Mouse (Mus musculus) limb, embryonic 10.5 days (tissue): ENCODE results near the gene Zfp677. TPM values are rescaled to one million over a fixed set of nuclear protein-coding genes. Genes with fewer than 3 reads are reported as not detected.
"Not testable (repeated sequence)": the region's sequence is repeated elsewhere in the genome, so short reads cannot be mapped to it uniquely, and the experiment has no call there.

Experiments used
- DNase-seq: peaks from one replicate; pipeline ENCODE4 v3.0.0-alpha.2; 2017; ENCODE audit warnings: low spot score
- H3K27ac ChIP-seq: fragments of 300-500 bp; sonication (generic); 2 replicates; pipeline ENCODE4 v1.5.1; 2016; ENCODE audit warnings: mild to moderate bottlenecking
- H3K27me3 ChIP-seq: fragments of 300-500 bp; sonication (generic); 2 replicates; pipeline ENCODE4 v1.6.1; 2016; ENCODE audit warnings: low read depth, mild to moderate bottlenecking; ENCODE audit not compliant: poor library complexity, severe bottlenecking
- H3K36me3 ChIP-seq: fragments of 300-500 bp; sonication (generic); 2 replicates; pipeline ENCODE4 v1.6.1; 2016; ENCODE audit warnings: mild to moderate bottlenecking, moderate library complexity
- H3K4me1 ChIP-seq: fragments of 300-500 bp; sonication (generic); 2 replicates; pipeline ENCODE4 v1.6.1; 2016
- H3K4me3 ChIP-seq: fragments of 300-500 bp; sonication (generic); 2 replicates; pipeline ENCODE4 v1.5.1; 2016; ENCODE audit warnings: mild to moderate bottlenecking, moderate library complexity
- H3K9me3 ChIP-seq: fragments of 300-500 bp; sonication (generic); replicated peaks from 2 replicates; pipeline ENCODE4 v1.6.1; 2016; ENCODE audit warnings: mild to moderate bottlenecking
- WGBS: fragments of 180-500 bp; shearing (Covaris S2); methylation state at CpG from one replicate; pipeline ENCODE4 v1.1.7; 2016; 5-methylcytosine and 5-hydroxymethylcytosine counted together
- polyA plus RNA-seq: library from polyadenylated mRNA; unstranded; fragments of >200 nt; fragmentation: Nextera tagmentation; extraction: Ambion mirVana; gene quantifications from 2 replicates; pipeline ENCODE4 v1.2.1, GENCODE M21; 2016

Gene Zfp677
- 1.7 and 2.0 TPM in 2 replicates for polyA plus RNA-seq

- Histone ChIP-seq H3K27me3 (no peaks in the 10 kb centered on the region), H3K36me3 (no peaks in the 10 kb centered on the region), H3K27ac (peak within 1 kb of the TSS; percentile 66; the same call in 1 of the 2 replicates), H3K4me3 (peak within 1 kb of the TSS; percentile 60), H3K4me1 (0 out of 2 replicates have a peak, but pooled peaks cover 6% of the 10 kb centered on the region), H3K9me3 (no peaks in the 10 kb centered on the region)
- peak; percentile 76 for DNase-seq
- WGBS = 6% methylated on average over 20 of the region's 20 CpGs
Observed at GRCm38 (mm10) chr17:21383391-21384056, at the start of gene Zfp677. TSS of gene Zfp677 (plus strand) at chr17:21383748.

- not testable (repeated sequence) for H3K9me3 ChIP-seq, H3K27me3 ChIP-seq, H3K4me1 ChIP-seq, DNase-seq, H3K36me3 ChIP-seq, H3K27ac ChIP-seq, H3K4me3 ChIP-seq
- 36% methylated on average over 3 of the region's 3 CpGs for WGBS
Observed at GRCm38 (mm10) chr17:21368018-21368417, 15.5 kb upstream of the Zfp677 start.

- no peaks in the 10 kb centered on the region for H3K27me3 ChIP-seq
- H3K36me3 ChIP-seq = no peaks in the 10 kb centered on the region
- WGBS = 8% methylated on average over 31 of the region's 31 CpGs
- no peaks in the 10 kb centered on the region for H3K4me1 ChIP-seq
- DNase-seq = peak; percentile 59
- H3K27ac ChIP-seq = no peak overlapping the region; the same call in 1 of the 2 replicates
- H3K9me3 ChIP-seq = no peaks in the 10 kb centered on the region
- peak overlapping the region; percentile 53 for H3K4me3 ChIP-seq
Observed at GRCm38 (mm10) chr17:21369925-21370719, 13.4 kb upstream of the Zfp677 start.

- H3K36me3 ChIP-seq = no peaks in the 10 kb centered on the region
- no peaks in the 10 kb centered on the region for H3K27me3 ChIP-seq
- H3K27ac ChIP-seq = no peak overlapping the region
- 79% methylated on average over 1 of the region's 1 CpGs for WGBS
- no peak overlapping the region for H3K4me3 ChIP-seq
- no peaks in the 10 kb centered on the region for H3K9me3 ChIP-seq
- H3K4me1 ChIP-seq = no peaks in the 10 kb centered on the region
- DNase-seq = no peak
Observed at GRCm38 (mm10) chr17:21375311-21375710, 8.2 kb upstream of the Zfp677 start.

- Histone ChIP-seq H3K36me3 (no peaks in the 10 kb centered on the region), H3K27me3 (no peaks in the 10 kb centered on the region), H3K4me3 (peak overlapping the region; percentile 60), H3K4me1 (0 out of 2 replicates have a peak, but pooled peaks cover 6% of the 10 kb centered on the region), H3K9me3 (no peaks in the 10 kb centered on the region), H3K27ac (peak overlapping the region; percentile 66; the same call in 1 of the 2 replicates)
- no peak for DNase-seq
- WGBS = 12% methylated on average over 8 of the region's 8 CpGs
Observed at GRCm38 (mm10) chr17:21384057-21384411, 486 bp downstream of the Zfp677 start.

- Histone ChIP-seq H3K9me3 (no peaks in the 10 kb centered on the region), H3K27ac (peak within 1 kb of the TSS; percentile 79)
- 1% methylated on average over 22 of the region's 22 CpGs for WGBS
Observed at GRCm38 (mm10) chr17:21422664-21423599, 39.4 kb downstream of the Zfp677 start, which contains the start of gene Zfp54. TSS of gene Zfp54 (plus strand) at chr17:21423227.

GRCm38 (mm10) chr17:21438806-21439400, 55.4 kb downstream of the Zfp677 start:
- not testable (repeated sequence) for H3K4me3 ChIP-seq, H3K27me3 ChIP-seq, H3K4me1 ChIP-seq, H3K9me3 ChIP-seq, DNase-seq, H3K36me3 ChIP-seq, H3K27ac ChIP-seq
- 83% methylated on average over 9 of the region's 9 CpGs for WGBS

More at GRCm38 (mm10) chr17:21422664-21423599, 39.4 kb downstream of the Zfp677 start, which contains the start of gene Zfp54:
- H3K27me3 ChIP-seq = no peaks in the 10 kb centered on the region
- peaks cover 7% of the 10 kb centered on the region for H3K4me1 ChIP-seq
- peak within 1 kb of the TSS; percentile 61 for H3K4me3 ChIP-seq
- DNase-seq = peak; percentile 67
- H3K36me3 ChIP-seq = no peaks in the 10 kb centered on the region

Other genes with a start within 250 kb of the Zfp677 start
- not detected in 2 replicates for gene Vmn1r234, start 157.7 kb upstream of the Zfp677 start, polyA plus RNA-seq
- not detected in 2 replicates for gene Vmn1r235, start 127.3 kb upstream of the Zfp677 start, polyA plus RNA-seq
- not detected in 2 replicates for gene Vmn1r236, start 100.8 kb upstream of the Zfp677 start, polyA plus RNA-seq
- not detected in 2 replicates for gene Vmn1r237, start 71.9 kb upstream of the Zfp677 start, polyA plus RNA-seq
- gene Zfp54, start 39.5 kb downstream of the Zfp677 start, polyA plus RNA-seq = 2.7 and 3.4 TPM in 2 replicates
- gene Zfp51, start 66.6 kb downstream of the Zfp677 start, polyA plus RNA-seq = 12.7 and 15.6 TPM in 2 replicates
- 7.2 and 9.2 TPM in 2 replicates for gene Zfp53, start 105.2 kb downstream of the Zfp677 start, polyA plus RNA-seq
- 2.0 and 2.6 TPM in 2 replicates for gene Zfp52, start 151.8 kb downstream of the Zfp677 start, polyA plus RNA-seq
- 13.0 and 13.5 TPM in 2 replicates for gene Zfp948, start 183.3 kb downstream of the Zfp677 start, polyA plus RNA-seq